Mouse (Mus musculus): ENCODE results near the gene Pou4f1.

- TF ChIP-seq POLR2A (IDR thresholded peaks at IDR 0.05; ENCODE audit: borderline replicate concordance, control insufficient read depth, low read depth, low read length) (no peak), CTCF (IDR thresholded peaks at IDR 0.05; ENCODE audit: control insufficient read depth, insufficient read depth, low read length) (no peak)
Measured at GRCm38 (mm10) chr14:104467966-104468622, at the start of gene Pou4f1.

Measured in bone marrow, adult 2 months (tissue).